Mouse (Mus musculus): ENCODE measurements around the gene Chn1. TPM values are rescaled to one million over a fixed set of nuclear protein-coding genes. Genes with fewer than 3 reads are reported as not detected.

Gene Chn1
- total and polyA plus RNA-seq, 3 experiments, result 4.2 to 17.0 (median 9.9) TPM

DNA sequence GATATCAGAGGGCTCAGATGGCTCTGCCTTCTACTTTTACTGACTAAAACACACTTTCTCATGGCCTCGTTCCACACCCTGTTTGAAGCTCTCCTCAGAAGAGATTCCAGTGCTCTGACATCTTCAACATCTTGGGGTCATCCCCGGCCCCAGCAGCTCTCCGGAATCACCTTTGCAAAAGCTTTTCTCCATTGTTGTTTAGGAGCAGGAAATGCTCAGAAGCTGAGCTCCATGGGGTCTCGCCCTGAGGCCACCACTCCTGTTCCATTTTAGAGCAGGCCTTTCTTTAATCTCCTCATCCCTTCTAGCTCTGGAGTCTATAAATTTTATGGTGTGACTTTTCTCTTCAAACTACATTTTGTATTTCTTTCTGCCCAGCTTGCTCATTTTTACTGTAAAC lies 6.5 kb downstream of the Chn1 start:
- no peaks in the 10 kb centered on the region for H3K9me3 ChIP-seq (replicated peaks; ENCODE audit: low read length)
- H3K4me1 ChIP-seq (ENCODE audit: control insufficient read depth in 1 of 2, insufficient read depth in 2 of 2), result no peaks in the 10 kb centered on the region
- no peak overlapping the region for H3K9ac ChIP-seq (ENCODE audit: insufficient read depth, low read depth)
- TF ChIP-seq IRF4 (IDR thresholded peaks at IDR 0.05; ENCODE audit: low read depth, low read length) (no peak), MAX (IDR thresholded peaks at IDR 0.05; ENCODE audit: low read length) (no peak), TCF12 (IDR thresholded peaks at IDR 0.05; ENCODE audit: low read depth, low read length) (no peak), SIN3A (IDR thresholded peaks at IDR 0.05; ENCODE audit: low read length) (no peak), JUND (conservative IDR thresholded peaks at IDR 0.05; ENCODE audit: low read depth, low read length) (no peak), ZC3H11A (IDR thresholded peaks at IDR 0.05; ENCODE audit: low read depth, low read length) (no peak), USF2 (conservative IDR thresholded peaks at IDR 0.05; ENCODE audit: low read depth, low read length) (no peak), GABPA (IDR thresholded peaks at IDR 0.05; ENCODE audit: insufficient replicate concordance, low read depth, low read length) (no peak)
- no peaks in the 10 kb centered on the region for H3K36me3 ChIP-seq (replicated peaks in 1 of 2; ENCODE audit: control insufficient read depth in 1 of 2, insufficient read depth in 1 of 2, low read length in 1 of 2)
- no peaks in the 10 kb centered on the region for H3K79me2 ChIP-seq (replicated peaks; ENCODE audit: control insufficient read depth, extremely low read depth, insufficient read depth, poor library complexity, severe bottlenecking)
- H3K4me2 ChIP-seq (ENCODE audit: insufficient read depth, low read depth, poor library complexity, severe bottlenecking), result no peak overlapping the region
- no peak for DNase-seq (ENCODE audit: extremely low read depth)
- H3K27ac ChIP-seq (ENCODE audit: insufficient read depth, low read depth), result no peak overlapping the region
- dilution Hi-C loops (cut with MboI; ENCODE audit: extremely low pct_ligation_motif_present, extremely low pct_unique_long_range_greater_than_20kb, low sequenced_read_pairs) (no loop called here), in situ Hi-C loops (cut with MboI; ENCODE audit: low pct_ligation_motif_present, low pct_unique_long_range_greater_than_20kb, low sequenced_read_pairs) (no loop called here)
- H3K4me3 ChIP-seq (replicated peaks in 1 of 3; ENCODE audit: low read depth in 2 of 3, low read length in 2 of 3, poor library complexity in 1 of 3), result no peak overlapping the region
- H3K27me3 ChIP-seq (replicated peaks), result peaks cover 9% of the 10 kb centered on the region

- dilution Hi-C loops (cut with MboI; ENCODE audit: extremely low pct_ligation_motif_present, extremely low pct_unique_long_range_greater_than_20kb, low sequenced_read_pairs), result no loop called here
- no peaks in the 10 kb centered on the region for H3K79me2 ChIP-seq (replicated peaks; ENCODE audit: control insufficient read depth, extremely low read depth, insufficient read depth, poor library complexity, severe bottlenecking)
- H3K4me2 ChIP-seq (ENCODE audit: insufficient read depth, low read depth, poor library complexity, severe bottlenecking), result peak overlapping the region; percentile 29; the same call in 1 of the 2 replicates
- no peak for DNase-seq (ENCODE audit: extremely low read depth)
- no peaks in the 10 kb centered on the region for H3K4me1 ChIP-seq (ENCODE audit: control insufficient read depth in 1 of 2, insufficient read depth in 2 of 2)
- 0 out of 2 replicates have a peak, but pooled peaks have one; percentile 22 for TF ChIP-seq MAFK (IDR thresholded peaks at IDR 0.05; ENCODE audit: insufficient replicate concordance, low read length)
- TF ChIP-seq JUND (conservative IDR thresholded peaks at IDR 0.05; ENCODE audit: low read depth, low read length), result no peak
- H3K9ac ChIP-seq (ENCODE audit: insufficient read depth, low read depth), result no peak overlapping the region
- no peaks in the 10 kb centered on the region for H3K36me3 ChIP-seq (replicated peaks in 1 of 2; ENCODE audit: control insufficient read depth in 1 of 2, insufficient read depth in 1 of 2, low read length in 1 of 2)
- in situ Hi-C loops (cut with MboI; ENCODE audit: low pct_ligation_motif_present, low pct_unique_long_range_greater_than_20kb, low sequenced_read_pairs), result no loop called here
- no peaks in the 10 kb centered on the region for H3K27me3 ChIP-seq (replicated peaks)
- H3K27ac ChIP-seq (ENCODE audit: insufficient read depth, low read depth), result no peak overlapping the region
- H3K4me3 ChIP-seq (replicated peaks in 1 of 3; ENCODE audit: low read depth in 2 of 3, low read length in 2 of 3, poor library complexity in 1 of 3), result no peak overlapping the region
- no peaks in the 10 kb centered on the region for H3K9me3 ChIP-seq (replicated peaks; ENCODE audit: low read length)
Observed at GRCm38 (mm10) chr2:73763541-73763940, 11.6 kb downstream of the Chn1 start.

- H3K9me3 ChIP-seq (replicated peaks; ENCODE audit: low read length), result no peaks in the 10 kb centered on the region
- no peaks in the 10 kb centered on the region for H3K36me3 ChIP-seq (replicated peaks in 1 of 2; ENCODE audit: control insufficient read depth in 1 of 2, insufficient read depth in 1 of 2, low read length in 1 of 2)
- no peak for DNase-seq (ENCODE audit: extremely low read depth)
- H3K79me2 ChIP-seq (replicated peaks; ENCODE audit: control insufficient read depth, extremely low read depth, insufficient read depth, poor library complexity, severe bottlenecking), result no peaks in the 10 kb centered on the region
- no peak overlapping the region for H3K9ac ChIP-seq (ENCODE audit: insufficient read depth, low read depth)
- H3K4me3 ChIP-seq (replicated peaks in 1 of 3; ENCODE audit: low read depth in 2 of 3, low read length in 2 of 3, poor library complexity in 1 of 3), result no peak overlapping the region
- H3K27ac ChIP-seq (ENCODE audit: insufficient read depth, low read depth), result no peak overlapping the region
- H3K27me3 ChIP-seq (replicated peaks), result no peaks in the 10 kb centered on the region
- in situ Hi-C loops (cut with MboI; ENCODE audit: low pct_ligation_motif_present, low pct_unique_long_range_greater_than_20kb, low sequenced_read_pairs) (no loop called here), dilution Hi-C loops (cut with MboI; ENCODE audit: extremely low pct_ligation_motif_present, extremely low pct_unique_long_range_greater_than_20kb, low sequenced_read_pairs) (no loop called here)
- H3K4me2 ChIP-seq (ENCODE audit: insufficient read depth, low read depth, poor library complexity, severe bottlenecking), result no peak overlapping the region
- no peaks in the 10 kb centered on the region for H3K4me1 ChIP-seq (ENCODE audit: control insufficient read depth in 1 of 2, insufficient read depth in 2 of 2)
- TF ChIP-seq RCOR1 (conservative IDR thresholded peaks at IDR 0.05; ENCODE audit: low read depth, low read length) (no peak), GABPA (IDR thresholded peaks at IDR 0.05; ENCODE audit: insufficient replicate concordance, low read depth, low read length) (no peak), ETS1 (conservative IDR thresholded peaks at IDR 0.05; ENCODE audit: low read depth, low read length) (no peak), ZNF384 (IDR thresholded peaks at IDR 0.05; ENCODE audit: low read depth, low read length) (no peak), MYC (IDR thresholded peaks at IDR 0.05; ENCODE audit: low read depth, low read length) (no peak), RAD21 (IDR thresholded peaks at IDR 0.05; ENCODE audit: low read depth, low read length) (no peak), EP300 (IDR thresholded peaks at IDR 0.05; ENCODE audit: low read length) (no peak), UBTF (IDR thresholded peaks at IDR 0.05; ENCODE audit: low read depth, low read length) (no peak), ELF1 (IDR thresholded peaks at IDR 0.05; ENCODE audit: low read depth, low read length) (no peak), JUN (IDR thresholded peaks at IDR 0.05; ENCODE audit: insufficient read depth, low read depth, low read length) (no peak), IRF4 (IDR thresholded peaks at IDR 0.05; ENCODE audit: low read depth, low read length) (no peak), POLR2A (IDR thresholded peaks at IDR 0.05; ENCODE audit: low read depth, low read length) (no peak), USF1 (IDR thresholded peaks at IDR 0.05; ENCODE audit: low read depth, low read length) (no peak), SMC3 (IDR thresholded peaks at IDR 0.05; ENCODE audit: low read depth, low read length) (no peak), PAX5 (IDR thresholded peaks at IDR 0.05; ENCODE audit: low read length) (no peak)
Observed at GRCm38 (mm10) chr2:73759899-73760298, 15.2 kb downstream of the Chn1 start.
